Mouse (Mus musculus): ENCODE results near the gene Nup107. TPM values are rescaled to one million over a fixed set of nuclear protein-coding genes. Genes with fewer than 3 reads are reported as not detected.

Gene Nup107
- 7.4 and 8.9 TPM in 2 replicates for polyA plus RNA-seq (2021; fragmentation: Nextera tagmentation)
- long read RNA-seq, experiment 1, transcript Nup107-201 (28 exons, 3,114 nt): major isoform, 35 of 64 reads
- long read RNA-seq, experiment 1, partial matches to known transcripts: 17 of 64 reads
- long read RNA-seq, experiment 1, other reads (novel, unspliced or antisense): 12 of 64 reads
- long read RNA-seq, experiment 2, transcript Nup107-201 (28 exons, 3,114 nt): major isoform, 5 of 14 reads
- long read RNA-seq, experiment 2, partial matches to known transcripts: 9 of 14 reads
- long read RNA-seq, experiment 2, other reads (novel, unspliced or antisense): 0 of 14 reads

GRCm38 (mm10) chr10:117792141-117793091 lies at the start of gene Nup107:
Nup107 (minus strand) TSS chr10:117792705.

GRCm38 (mm10) chr10:117746297-117746883 lies 46.1 kb downstream of the Nup107 start, which contains the start of gene Slc35e3:
Slc35e3 (minus strand) TSS chr10:117746365.

GRCm38 (mm10) chr10:117710604-117711141 lies 81.8 kb downstream of the Nup107 start, which contains the start of gene Mdm2:
Mdm2 (minus strand) TSS chr10:117710758.

Other genes starting within 250 kb of the Nup107 start
- gene Cpm, start 163.2 kb downstream of the Nup107 start, polyA plus RNA-seq (2021; fragmentation: Nextera tagmentation): 7.1 and 9.4 TPM in 2 replicates
- 22.8 and 24.9 TPM in 2 replicates for gene Mdm2, start 81.9 kb downstream of the Nup107 start, polyA plus RNA-seq (2021; fragmentation: Nextera tagmentation)
- 2.1 and 7.3 TPM in 2 replicates for gene Slc35e3, start 46.3 kb downstream of the Nup107 start, polyA plus RNA-seq (2021; fragmentation: Nextera tagmentation)
- gene Rap1b, start 53.3 kb upstream of the Nup107 start, polyA plus RNA-seq (2021; fragmentation: Nextera tagmentation): 19.0 and 53.8 TPM in 2 replicates